Mouse (Mus musculus) right cerebral cortex, postnatal 36 days (tissue): ENCODE results near the gene Unc13c.

ENCODE experiments used
- DNase-seq, 2 experiments: peaks; one replicate each; pipeline ENCODE4 v3.0.0; 2022; ENCODE audit warnings: low spot score in 2 of 2, mixed read lengths in 1 of 2

Unc13c gene

GRCm38 (mm10) chr9:73882393-73882919 is 86.3 kb downstream of the Unc13c start:
- no peak for DNase-seq

GRCm38 (mm10) chr9:73867410-73868067 is 101.2 kb downstream of the Unc13c start:
- DNase-seq = no peak

- DNase-seq = no peak
Observed at GRCm38 (mm10) chr9:73866666-73867065, 102.1 kb downstream of the Unc13c start.

GRCm38 (mm10) chr9:73859469-73859868 is 109.3 kb downstream of the Unc13c start:
- DNase-seq = no peak

- DNase-seq = no peak
Observed at GRCm38 (mm10) chr9:73854281-73854680, 114.5 kb downstream of the Unc13c start.

GRCm38 (mm10) chr9:73806681-73807080 is 162.1 kb downstream of the Unc13c start:
- DNase-seq = no peak

- no peak for DNase-seq
Observed at GRCm38 (mm10) chr9:73774616-73775015, 194.2 kb downstream of the Unc13c start.

GRCm38 (mm10) chr9:73755185-73755584 is 213.6 kb downstream of the Unc13c start:
- DNase-seq = no peak

- no peak for DNase-seq
Observed at GRCm38 (mm10) chr9:73753480-73753879, 215.3 kb downstream of the Unc13c start.

GRCm38 (mm10) chr9:73751344-73751743 is 217.4 kb downstream of the Unc13c start:
- no peak for DNase-seq

GRCm38 (mm10) chr9:73734446-73734845 is 234.3 kb downstream of the Unc13c start:
- no peak for DNase-seq

GRCm38 (mm10) chr9:73725717-73726662 is 242.8 kb downstream of the Unc13c start:
- DNase-seq = no peak

GRCm38 (mm10) chr9:73724776-73725175 is 244.0 kb downstream of the Unc13c start:
- DNase-seq = no peak

- DNase-seq = no peak
Observed at GRCm38 (mm10) chr9:73713508-73713907, 255.3 kb downstream of the Unc13c start.

GRCm38 (mm10) chr9:73697103-73697502 is 271.7 kb downstream of the Unc13c start:
- no peak for DNase-seq

GRCm38 (mm10) chr9:73681580-73681979 is 287.2 kb downstream of the Unc13c start:
- no peak for DNase-seq

GRCm38 (mm10) chr9:73680545-73681495 is 287.9 kb downstream of the Unc13c start:
- no peak for DNase-seq

GRCm38 (mm10) chr9:73671656-73672212 is 297.0 kb downstream of the Unc13c start:
- no peak for DNase-seq

GRCm38 (mm10) chr9:73670040-73670439 is 298.7 kb downstream of the Unc13c start:
- no peak for DNase-seq

GRCm38 (mm10) chr9:73662839-73663238 is 305.9 kb downstream of the Unc13c start:
- DNase-seq = no peak

GRCm38 (mm10) chr9:73649088-73649487 is 319.7 kb downstream of the Unc13c start:
- no peak for DNase-seq
